Mouse (Mus musculus) ES-Bruce4 (cell line): ENCODE data around the gene Map3k14. TPM values are rescaled to one million over a fixed set of nuclear protein-coding genes. Genes with fewer than 3 reads are reported as not detected.

Experiments used
- H3K27ac ChIP-seq: 2 replicates; pipeline ENCODE4 v1.5.1; 2012; ENCODE audit warnings: low read length, inconsistent platforms; ENCODE audit not compliant: insufficient read depth
- H3K27me3 ChIP-seq: 2 replicates; pipeline ENCODE4 v1.6.1; 2012; ENCODE audit warnings: mild to moderate bottlenecking, low read length, inconsistent platforms; ENCODE audit not compliant: control insufficient read depth, poor library complexity, insufficient read depth, severe bottlenecking
- H3K36me3 ChIP-seq: 2 replicates; pipeline ENCODE4 v1.6.1; 2012; ENCODE audit warnings: inconsistent platforms, mild to moderate bottlenecking, low read length, moderate library complexity; ENCODE audit not compliant: control insufficient read depth, poor library complexity, insufficient read depth, severe bottlenecking
- H3K4me1 ChIP-seq: one replicate; pipeline ENCODE4 v1.8.1; 2011; ENCODE audit warnings: low read length; ENCODE audit not compliant: control insufficient read depth, insufficient read depth
- H3K4me3 ChIP-seq: 2 replicates; pipeline ENCODE4 v1.5.1; 2011; ENCODE audit warnings: low read depth, mild to moderate bottlenecking, low read length
- H3K9ac ChIP-seq: 2 replicates; pipeline ENCODE4 v1.6.1; 2012; ENCODE audit warnings: low read depth, mild to moderate bottlenecking, inconsistent platforms; ENCODE audit not compliant: poor library complexity, severe bottlenecking
- H3K9me3 ChIP-seq: replicated peaks from 2 replicates; pipeline ENCODE4 v1.6.1; 2012; ENCODE audit warnings: mild to moderate bottlenecking, low read length, inconsistent platforms; ENCODE audit not compliant: control insufficient read depth, poor library complexity, insufficient read depth, severe bottlenecking
- CTCF ChIP-seq: IDR thresholded peaks from one replicate; pipeline ENCODE4 v1.8.1; 2011; ENCODE audit warnings: low read depth, low read length
- EP300 ChIP-seq: IDR thresholded peaks from 2 replicates; pipeline ENCODE4 v1.6.1; 2011; ENCODE audit warnings: low read depth, low read length; ENCODE audit not compliant: insufficient read depth
- POLR2A ChIP-seq: IDR thresholded peaks from one replicate; pipeline ENCODE4 v1.8.1; 2011; ENCODE audit warnings: low read length; ENCODE audit not compliant: insufficient read depth
- polyA plus RNA-seq: library from polyadenylated mRNA; stranded (reverse); fragments of >200 nt; gene quantifications from 2 replicates; pipeline ENCODE4 v1.2.4, GENCODE M21; 2011; ENCODE audit warnings: low read depth; ENCODE audit not compliant: missing spikeins, insufficient read depth, insufficient read length

Gene Map3k14
- polyA plus RNA-seq, 1 experiment = 2.2 TPM

DNA sequence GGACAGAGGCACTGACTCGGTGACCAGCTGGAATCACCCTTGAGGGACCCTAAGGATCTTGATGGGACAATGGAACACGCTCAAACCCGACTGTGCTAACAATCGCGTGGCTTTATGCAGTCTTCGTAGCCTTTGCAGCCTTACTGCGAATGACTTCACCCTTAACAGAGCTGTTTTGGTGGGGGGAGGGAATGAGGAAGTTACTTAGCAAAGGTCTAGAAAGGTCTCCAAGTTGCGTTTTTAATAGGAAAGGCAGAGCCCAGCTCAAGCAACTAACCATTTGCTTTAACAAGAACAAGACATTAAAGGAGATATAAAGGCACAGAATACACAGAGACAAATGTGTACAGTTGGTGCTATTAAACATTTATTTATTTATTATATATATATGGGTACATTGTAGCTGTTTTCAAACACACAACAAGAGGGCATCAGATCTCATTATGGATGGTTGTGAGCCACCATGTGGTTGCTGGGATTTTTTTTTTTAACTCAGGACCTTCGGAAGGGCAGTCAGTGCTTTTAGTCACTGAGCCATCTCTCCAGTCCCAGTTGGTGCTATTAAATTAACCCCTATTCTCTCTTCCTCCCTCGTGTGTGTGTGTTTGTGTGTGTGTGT lies 42.8 kb upstream of the Map3k14 start:
- Histone ChIP-seq H3K27me3 (no peaks in the 10 kb centered on the region), H3K9ac (no peak overlapping the region), H3K4me3 (no peak overlapping the region), H3K27ac (no peak overlapping the region), H3K36me3 (no peaks in the 10 kb centered on the region), H3K4me1 (no peaks in the 10 kb centered on the region), H3K9me3 (no peaks in the 10 kb centered on the region)
- TF ChIP-seq CTCF (no peak), POLR2A (no peak), EP300 (no peak)

DNA sequence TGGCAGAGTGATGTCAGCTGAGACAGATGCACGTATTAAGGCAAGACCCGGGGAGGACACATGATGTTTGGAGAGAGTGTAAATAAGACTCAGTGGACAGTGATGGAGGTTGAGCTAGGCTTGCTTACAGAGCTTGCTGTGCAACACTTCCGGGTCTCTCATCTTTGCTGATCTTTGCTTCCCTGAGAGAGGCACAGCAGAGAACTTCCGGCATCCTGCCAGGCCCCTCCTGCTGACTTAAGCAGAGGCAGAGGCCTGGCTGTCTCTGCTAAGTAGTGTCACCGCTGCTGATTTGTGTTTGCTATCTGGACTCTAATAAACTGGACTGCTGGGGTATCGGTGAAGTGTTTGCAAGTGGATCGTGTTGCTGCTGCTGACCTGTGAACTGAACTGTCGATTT lies 40.6 kb upstream of the Map3k14 start:
- Histone ChIP-seq H3K9me3 (no peaks in the 10 kb centered on the region), H3K36me3 (no peaks in the 10 kb centered on the region), H3K27ac (no peak overlapping the region), H3K27me3 (no peaks in the 10 kb centered on the region), H3K4me3 (no peak overlapping the region), H3K4me1 (no peaks in the 10 kb centered on the region), H3K9ac (no peak overlapping the region)
- TF ChIP-seq EP300 (no peak), POLR2A (no peak), CTCF (no peak)

DNA sequence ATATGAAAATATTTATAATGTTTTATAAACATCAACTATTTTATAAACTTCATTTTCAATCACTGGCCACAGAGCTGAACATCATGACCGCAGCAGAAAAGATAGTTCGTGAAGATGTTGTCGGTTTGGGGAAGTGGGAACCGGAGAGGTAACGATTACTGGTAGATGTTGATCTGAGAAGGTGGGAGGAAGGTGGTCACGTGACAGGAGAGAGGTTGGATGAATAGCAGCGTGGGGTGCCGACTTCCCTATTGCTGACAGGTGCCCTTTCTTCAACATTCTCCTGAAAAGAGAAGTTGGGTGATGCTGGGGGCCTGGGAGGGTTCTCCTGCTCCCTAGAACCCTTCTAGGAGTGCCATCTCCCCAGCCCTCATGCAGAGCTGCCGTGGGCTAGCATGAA lies 37.3 kb upstream of the Map3k14 start:
- no peak overlapping the region for H3K27ac ChIP-seq
- peaks cover 4% of the 10 kb centered on the region; the same call in 1 of the 2 replicates for H3K9me3 ChIP-seq
- H3K4me3 ChIP-seq = no peak overlapping the region
- no peak overlapping the region for H3K9ac ChIP-seq
- TF ChIP-seq CTCF (no peak), EP300 (no peak), POLR2A (no peak)
- no peaks in the 10 kb centered on the region for H3K36me3 ChIP-seq
- no peaks in the 10 kb centered on the region for H3K4me1 ChIP-seq
- no peaks in the 10 kb centered on the region for H3K27me3 ChIP-seq

DNA sequence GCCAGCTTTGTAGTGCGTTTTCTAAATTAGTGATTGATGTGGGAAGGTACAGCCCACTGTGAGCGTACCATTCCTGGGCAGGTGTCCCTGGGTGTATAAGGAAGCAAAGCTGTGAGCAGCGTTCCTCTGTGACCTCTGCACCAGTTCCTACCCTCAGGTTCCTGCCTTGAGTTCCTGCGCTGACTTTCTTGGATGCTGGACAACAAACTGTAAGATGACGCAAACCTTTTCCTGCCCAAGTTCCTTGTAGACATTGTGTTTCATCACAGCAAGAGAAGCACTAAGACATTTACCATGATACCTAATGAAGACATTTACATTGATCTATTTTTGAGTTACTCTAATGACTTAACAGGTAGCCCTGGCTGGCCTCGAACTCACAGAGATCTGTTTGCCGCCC lies 27.5 kb upstream of the Map3k14 start:
- Histone ChIP-seq H3K4me3 (no peak overlapping the region), H3K27me3 (no peaks in the 10 kb centered on the region), H3K9ac (no peak overlapping the region), H3K27ac (no peak overlapping the region), H3K9me3 (no peaks in the 10 kb centered on the region), H3K4me1 (no peaks in the 10 kb centered on the region), H3K36me3 (no peaks in the 10 kb centered on the region)
- no peak for TF ChIP-seq EP300
- TF ChIP-seq POLR2A = no peak
- TF ChIP-seq CTCF = no peak

DNA sequence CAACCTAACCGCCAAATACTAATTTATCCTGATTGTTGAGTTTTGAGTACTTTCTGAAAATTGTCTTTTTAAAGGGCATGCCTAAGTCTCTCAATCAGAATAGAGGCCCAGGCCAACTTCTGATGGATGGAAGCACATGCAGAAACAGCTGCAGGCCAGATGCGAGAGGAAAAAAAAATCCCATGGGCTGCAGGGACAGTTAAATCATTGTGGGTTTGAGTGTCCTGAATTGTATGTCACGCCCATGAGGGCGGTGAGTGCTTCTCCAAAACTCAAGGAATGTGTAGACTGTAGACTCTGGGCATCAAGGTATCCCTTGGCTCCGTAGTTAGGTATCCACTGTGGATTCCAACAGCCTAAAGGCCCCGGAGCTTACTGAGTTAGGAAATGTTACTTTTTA lies 26.8 kb upstream of the Map3k14 start:
- no peaks in the 10 kb centered on the region for H3K36me3 ChIP-seq
- no peak overlapping the region for H3K4me3 ChIP-seq
- no peaks in the 10 kb centered on the region for H3K4me1 ChIP-seq
- no peak for TF ChIP-seq CTCF
- no peak for TF ChIP-seq POLR2A
- no peak for TF ChIP-seq EP300
- no peak overlapping the region for H3K27ac ChIP-seq
- H3K9ac ChIP-seq = no peak overlapping the region
- H3K27me3 ChIP-seq = no peaks in the 10 kb centered on the region
- H3K9me3 ChIP-seq = no peaks in the 10 kb centered on the region

DNA sequence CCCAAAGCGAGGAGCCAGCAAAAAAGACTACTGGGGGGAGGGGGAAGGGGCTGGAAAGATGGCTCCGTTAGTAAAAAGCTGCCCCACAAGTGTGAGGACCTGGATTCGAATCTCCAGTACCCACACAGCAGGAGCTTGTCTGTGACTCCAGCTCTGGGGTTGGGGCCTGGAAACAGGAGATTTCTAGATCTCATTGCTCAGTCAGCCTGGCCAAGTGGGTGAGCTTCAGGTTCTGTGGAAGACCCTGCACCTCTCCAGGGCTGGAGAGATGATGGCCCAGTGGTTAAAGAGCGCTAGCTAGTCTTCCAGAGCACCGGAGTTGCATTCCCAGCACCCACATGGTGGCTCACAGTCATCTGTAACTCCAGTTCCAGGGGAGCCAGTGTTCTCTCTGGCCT lies 25.6 kb upstream of the Map3k14 start:
- Histone ChIP-seq H3K4me1 (no peaks in the 10 kb centered on the region), H3K27ac (no peak overlapping the region), H3K36me3 (no peaks in the 10 kb centered on the region), H3K9ac (no peak overlapping the region), H3K27me3 (no peaks in the 10 kb centered on the region), H3K4me3 (no peak overlapping the region), H3K9me3 (no peaks in the 10 kb centered on the region)
- no peak for TF ChIP-seq CTCF
- no peak for TF ChIP-seq EP300
- no peak for TF ChIP-seq POLR2A
